ENCODE assay signal across 8 mouse cellular contexts in genomic region chr15:12667760-12668520, GRCm38 (mm10).
A peak's percentile ranks its signal among the peaks of the same experiment; 100 is the strongest.
DNase-seq lines count a peak whose midpoint lies in the region; ATAC-seq and TF ChIP-seq lines count a peak whose summit lies in the region.

No protein-coding gene starts in this region.

- no peak overlapping the region for H3K27ac ChIP-seq in heart, embryonic 15.5 days
- H3K27ac ChIP-seq in heart, postnatal 0 days (ENCODE audit: low read depth): no peak overlapping the region
- H3K27ac ChIP-seq in left cerebral cortex, adult 2 months: no peak overlapping the region
- no peak overlapping the region for H3K27ac ChIP-seq in midbrain, embryonic 15.5 days
- H3K27ac ChIP-seq in forebrain, embryonic 13.5 days: no peak overlapping the region

- DNase-seq in heart, adult 9 months (ENCODE audit: low spot score in 2 of 2): no peak
- peak; percentile 45 for DNase-seq in G1E (ENCODE audit: low spot score)
- DNase-seq in heart, postnatal 0 days (ENCODE audit: low spot score): no peak
- DNase-seq in left cerebral cortex, adult 2 months (ENCODE audit: extremely low spot score in 1 of 2, low spot score in 2 of 2): no peak

- no peak for ATAC-seq in heart, embryonic 15.5 days (replicated peaks; ENCODE audit: insufficient number of reproducible peaks, insufficient read depth, low FRiP score, low read depth)
- ATAC-seq in G1E (ENCODE audit: extremely low read depth, insufficient number of reproducible peaks, low FRiP score, poor library complexity, severe bottlenecking): peak; percentile 8; the same call in 1 of the 2 replicates
- no peak for ATAC-seq in heart, postnatal 0 days (ENCODE audit: insufficient read depth, low read depth)
- ATAC-seq in midbrain, embryonic 15.5 days (replicated peaks): no peak
- ATAC-seq in forebrain, embryonic 13.5 days: no peak

- peak overlapping the region; percentile 30 for H3K4me2 ChIP-seq in heart, embryonic 15.5 days
- H3K4me2 ChIP-seq in heart, postnatal 0 days (ENCODE audit: low read depth, low read length): peak overlapping the region; percentile 45
- H3K4me2 ChIP-seq in midbrain, embryonic 15.5 days: no peak overlapping the region
- no peak overlapping the region for H3K4me2 ChIP-seq in forebrain, embryonic 13.5 days

- TF ChIP-seq EP300 in heart, postnatal 0 days (IDR thresholded peaks at IDR 0.05; ENCODE audit: low read depth): no peak

- TF ChIP-seq CTCF in G1E (IDR thresholded peaks at IDR 0.05; ENCODE audit: low read depth, low read length): no peak
- no peak for TF ChIP-seq CTCF in heart, postnatal 0 days (IDR thresholded peaks at IDR 0.05; ENCODE audit: low read depth)
- TF ChIP-seq CTCF in left cerebral cortex, adult 2 months (IDR thresholded peaks at IDR 0.05): no peak

- H3K4me3 ChIP-seq in heart, embryonic 15.5 days: 0 out of 2 replicates have a peak overlapping the region, but pooled peaks have one; percentile 0
- peak overlapping the region; percentile 64 for H3K4me3 ChIP-seq in G1E (ENCODE audit: low read depth, low read length)
- H3K4me3 ChIP-seq in heart, postnatal 0 days (ENCODE audit: low read depth, low read length): 0 out of 2 replicates have a peak overlapping the region, but pooled peaks have one; percentile 8
- peak overlapping the region; percentile 85 for H3K4me3 ChIP-seq in megakaryocyte, embryonic 14.5 days (replicated peaks)
- H3K4me3 ChIP-seq in left cerebral cortex, adult 2 months: no peak overlapping the region
- no peak overlapping the region for H3K4me3 ChIP-seq in midbrain, embryonic 15.5 days
- H3K4me3 ChIP-seq in forebrain, embryonic 13.5 days: no peak overlapping the region

- H3K27me3 ChIP-seq in heart, embryonic 15.5 days: no peaks in the 10 kb centered on the region
- H3K27me3 ChIP-seq in G1E (ENCODE audit: insufficient read depth, low read length): no peaks in the 10 kb centered on the region
- no peaks in the 10 kb centered on the region for H3K27me3 ChIP-seq in heart, postnatal 0 days (ENCODE audit: control insufficient read depth, insufficient read depth, low read length)
- H3K27me3 ChIP-seq in megakaryocyte, embryonic 14.5 days (replicated peaks): no peaks in the 10 kb centered on the region
- no peaks in the 10 kb centered on the region for H3K27me3 ChIP-seq in midbrain, embryonic 15.5 days (replicated peaks)
- no peaks in the 10 kb centered on the region for H3K27me3 ChIP-seq in forebrain, embryonic 13.5 days

- intact Hi-C loops in left cerebral cortex, adult 2 months (cut with DNase I): no loop called here

- no peaks in the 10 kb centered on the region for H3K36me3 ChIP-seq in heart, embryonic 15.5 days
- no peaks in the 10 kb centered on the region for H3K36me3 ChIP-seq in G1E (replicated peaks)
- H3K36me3 ChIP-seq in heart, postnatal 0 days (replicated peaks; ENCODE audit: control insufficient read depth, insufficient read depth, low read length): peaks cover 4% of the 10 kb centered on the region; the same call in 1 of the 2 replicates
- H3K36me3 ChIP-seq in megakaryocyte, embryonic 14.5 days (replicated peaks; ENCODE audit: low read length): peaks cover 19% of the 10 kb centered on the region
- H3K36me3 ChIP-seq in midbrain, embryonic 15.5 days (replicated peaks): no peaks in the 10 kb centered on the region
- H3K36me3 ChIP-seq in forebrain, embryonic 13.5 days (ENCODE audit: poor library complexity, severe bottlenecking): no peaks in the 10 kb centered on the region

- 40% methylated on average over 21 of the region's 21 CpGs for WGBS in heart, embryonic 15.5 days
- 49% methylated on average over 21 of the region's 21 CpGs for WGBS in heart, postnatal 0 days
- 48% methylated on average over 21 of the region's 21 CpGs for WGBS in midbrain, embryonic 15.5 days
- WGBS in forebrain, embryonic 13.5 days: 57% methylated on average over 21 of the region's 21 CpGs

- H3K9me3 ChIP-seq in heart, embryonic 15.5 days (replicated peaks): no peaks in the 10 kb centered on the region
- no peaks in the 10 kb centered on the region for H3K9me3 ChIP-seq in G1E (replicated peaks)
- H3K9me3 ChIP-seq in heart, postnatal 0 days (replicated peaks; ENCODE audit: control insufficient read depth, low read length): no peaks in the 10 kb centered on the region
- peaks cover 24% of the 10 kb centered on the region for H3K9me3 ChIP-seq in megakaryocyte, embryonic 14.5 days
- no peaks in the 10 kb centered on the region for H3K9me3 ChIP-seq in midbrain, embryonic 15.5 days
- H3K9me3 ChIP-seq in forebrain, embryonic 13.5 days (replicated peaks): no peaks in the 10 kb centered on the region

- no peak overlapping the region for H3K9ac ChIP-seq in heart, embryonic 15.5 days
- H3K9ac ChIP-seq in heart, postnatal 0 days (replicated peaks; ENCODE audit: low read depth, low read length): no peak overlapping the region
- no peak overlapping the region for H3K9ac ChIP-seq in midbrain, embryonic 15.5 days
- no peak overlapping the region for H3K9ac ChIP-seq in forebrain, embryonic 13.5 days

- H3K4me1 ChIP-seq in heart, embryonic 15.5 days (replicated peaks): peaks cover 6% of the 10 kb centered on the region; the same call in 1 of the 2 replicates
- H3K4me1 ChIP-seq in G1E (ENCODE audit: insufficient read depth, low read depth, low read length): peaks cover 19% of the 10 kb centered on the region
- H3K4me1 ChIP-seq in heart, postnatal 0 days (ENCODE audit: control insufficient read depth, insufficient read depth): no peaks in the 10 kb centered on the region
- H3K4me1 ChIP-seq in megakaryocyte, embryonic 14.5 days: peaks cover 57% of the 10 kb centered on the region
- H3K4me1 ChIP-seq in midbrain, embryonic 15.5 days: no peaks in the 10 kb centered on the region
- H3K4me1 ChIP-seq in forebrain, embryonic 13.5 days: no peaks in the 10 kb centered on the region

Comparison
In these comparisons a context has a peak if more than half of its experiments do, and no peak if none do; other contexts are left out.
1. H3K4me2 ChIP-seq: peak in heart, embryonic 15.5 days (single experiment) and heart, postnatal 0 days (single experiment); none in midbrain, embryonic 15.5 days (single experiment) and forebrain, embryonic 13.5 days (single experiment).
2. H3K4me3 ChIP-seq: peak in heart, embryonic 15.5 days (single experiment), G1E (single experiment), heart, postnatal 0 days (single experiment) and megakaryocyte, embryonic 14.5 days (single experiment); none in left cerebral cortex, adult 2 months (single experiment), midbrain, embryonic 15.5 days (single experiment) and forebrain, embryonic 13.5 days (single experiment).